Mouse (Mus musculus): ENCODE measurements around the gene Dnajc15.
A peak's percentile ranks its signal among the peaks of the same experiment; 100 is the strongest.
"Not testable (repeated sequence)": the region's sequence is repeated elsewhere in the genome, so short reads cannot be mapped to it uniquely, and the experiment has no call there.

The Dnajc15 gene

GRCm38 (mm10) chr14:77874304-77875241 is at the start of gene Dnajc15:
Gene Dnajc15, minus strand, starts transcription at chr14:77875125.
- DNase-seq (ENCODE audit: low read depth) = peak; percentile 88

GRCm38 (mm10) chr14:77923076-77923865 is 48.3 kb upstream of the Dnajc15 start:
- DNase-seq (ENCODE audit: low read depth) = peak; percentile 17

- no peak for DNase-seq (ENCODE audit: low read depth)
Observed at GRCm38 (mm10) chr14:77921641-77922040, 46.7 kb upstream of the Dnajc15 start.

GRCm38 (mm10) chr14:77915776-77916175 is 40.9 kb upstream of the Dnajc15 start:
- DNase-seq (ENCODE audit: low read depth) = no peak

GRCm38 (mm10) chr14:77906586-77906985 is 31.7 kb upstream of the Dnajc15 start:
- no peak for DNase-seq (ENCODE audit: low read depth)

- DNase-seq (ENCODE audit: low read depth) = no peak
Observed at GRCm38 (mm10) chr14:77905466-77905865, 30.5 kb upstream of the Dnajc15 start.

- no peak for DNase-seq (ENCODE audit: low read depth)
Observed at GRCm38 (mm10) chr14:77904171-77904762, 29.3 kb upstream of the Dnajc15 start, which contains the start of gene Epsti1. Gene Epsti1, plus strand, starts transcription at chr14:77904239.

- DNase-seq (ENCODE audit: low read depth) = no peak
Observed at GRCm38 (mm10) chr14:77902541-77902940, 27.6 kb upstream of the Dnajc15 start.

GRCm38 (mm10) chr14:77895951-77896350 is 21.0 kb upstream of the Dnajc15 start:
- no peak for DNase-seq (ENCODE audit: low read depth)

GRCm38 (mm10) chr14:77889911-77890310 is 15.0 kb upstream of the Dnajc15 start:
- DNase-seq (ENCODE audit: low read depth) = peak; percentile 11

GRCm38 (mm10) chr14:77886941-77887340 is 12.0 kb upstream of the Dnajc15 start:
- no peak for DNase-seq (ENCODE audit: low read depth)

- DNase-seq (ENCODE audit: low read depth) = peak; percentile 8
Observed at GRCm38 (mm10) chr14:77886376-77886775, 11.5 kb upstream of the Dnajc15 start.

- no peak for DNase-seq (ENCODE audit: low read depth)
Observed at GRCm38 (mm10) chr14:77882669-77883068, 7.7 kb upstream of the Dnajc15 start.

GRCm38 (mm10) chr14:77881998-77882397 is 7.1 kb upstream of the Dnajc15 start:
- DNase-seq (ENCODE audit: low read depth) = peak; percentile 11

GRCm38 (mm10) chr14:77877876-77878275 is 3.0 kb upstream of the Dnajc15 start:
- DNase-seq (ENCODE audit: low read depth) = not testable (repeated sequence)

GRCm38 (mm10) chr14:77876199-77876598 is 1.3 kb upstream of the Dnajc15 start:
- DNase-seq (ENCODE audit: low read depth) = no peak

GRCm38 (mm10) chr14:77871380-77871975 is 3.4 kb downstream of the Dnajc15 start:
- DNase-seq (ENCODE audit: low read depth) = no peak

- DNase-seq (ENCODE audit: low read depth) = no peak
Observed at GRCm38 (mm10) chr14:77870926-77871325, 4.0 kb downstream of the Dnajc15 start.

- DNase-seq (ENCODE audit: low read depth) = no peak
Observed at GRCm38 (mm10) chr14:77867601-77868000, 7.3 kb downstream of the Dnajc15 start.

GRCm38 (mm10) chr14:77864510-77864909 is 10.4 kb downstream of the Dnajc15 start:
- DNase-seq (ENCODE audit: low read depth) = no peak

GRCm38 (mm10) chr14:77864051-77864450 is 10.9 kb downstream of the Dnajc15 start:
- peak; percentile 15 for DNase-seq (ENCODE audit: low read depth)
